Mouse (Mus musculus) layer of hippocampus, adult 9-10 months (tissue): Measurements from ENCODE around the gene Trim63.

ENCODE experiments used
- DNase-seq: peaks from one replicate; pipeline ENCODE4 v3.0.0; 2022; ENCODE audit warnings: low spot score

The Trim63 gene

GRCm38 (mm10) chr4:134342213-134342779, 27.4 kb downstream of the Trim63 start:
- no peak for DNase-seq

- DNase-seq = no peak
Observed at GRCm38 (mm10) chr4:134343071-134344031, 28.4 kb downstream of the Trim63 start, which contains the start of gene Slc30a2. TSS of gene Slc30a2 (plus strand) at chr4:134343181.

DNA sequence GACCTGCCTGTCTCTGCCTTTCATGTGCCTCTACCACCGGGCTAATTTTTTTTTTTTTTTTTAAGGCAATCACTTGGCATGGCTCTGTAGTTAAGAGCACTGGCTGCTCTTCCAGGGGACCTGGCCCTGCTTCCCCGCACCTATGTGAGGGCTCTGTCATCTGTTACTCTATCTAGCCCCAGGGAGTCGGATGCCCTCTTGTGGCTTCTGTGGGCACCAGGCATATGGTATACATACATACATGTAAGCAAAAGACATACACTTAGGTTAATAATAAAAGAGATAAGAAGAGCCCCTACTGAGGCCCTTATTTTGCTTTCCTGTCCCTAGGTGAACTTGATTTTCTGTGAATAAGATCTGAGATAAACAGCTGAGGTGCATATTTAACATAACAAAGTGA, 29.7 kb downstream of the Trim63 start:
- no peak for DNase-seq

DNA sequence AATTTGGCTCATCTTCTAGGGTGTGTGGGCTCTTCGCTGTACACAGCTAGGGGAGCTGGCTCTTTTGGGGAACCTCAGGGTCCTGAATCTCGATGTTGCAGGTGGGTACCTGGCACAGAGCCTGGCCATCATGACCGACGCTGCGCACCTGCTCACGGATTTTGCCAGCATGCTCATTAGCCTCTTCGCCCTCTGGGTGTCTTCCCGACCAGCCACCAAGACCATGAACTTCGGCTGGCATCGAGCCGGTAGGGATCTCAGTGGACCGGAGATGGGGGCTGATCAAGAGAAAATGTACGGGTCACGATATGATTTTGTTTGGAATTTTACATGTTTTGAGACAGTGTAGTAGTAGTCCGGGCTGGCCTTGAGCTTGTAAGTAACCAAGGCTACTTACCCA, 30.9 kb downstream of the Trim63 start:
- no peak for DNase-seq

- DNase-seq = no peak
Observed at GRCm38 (mm10) chr4:134348078-134348477, 33.2 kb downstream of the Trim63 start.

DNA sequence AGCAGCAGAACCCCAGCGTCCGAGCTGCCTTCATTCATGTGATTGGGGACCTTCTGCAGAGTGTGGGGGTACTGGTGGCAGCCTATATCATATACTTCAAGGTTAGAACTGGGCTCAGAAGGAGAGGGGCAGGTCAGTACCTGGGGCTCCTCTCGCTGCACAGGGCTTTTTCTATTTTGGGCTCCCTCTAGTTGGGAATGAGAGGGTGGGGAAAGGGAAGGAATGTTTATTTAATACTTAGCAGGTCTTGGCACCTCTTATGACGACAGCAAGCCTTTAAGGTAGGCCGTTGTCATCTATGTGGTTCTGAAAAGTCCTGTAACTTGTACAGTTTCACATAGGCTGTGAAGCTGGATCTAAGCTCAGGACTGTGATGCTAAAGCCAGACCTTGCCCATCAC, 33.6 kb downstream of the Trim63 start:
- no peak for DNase-seq

DNA sequence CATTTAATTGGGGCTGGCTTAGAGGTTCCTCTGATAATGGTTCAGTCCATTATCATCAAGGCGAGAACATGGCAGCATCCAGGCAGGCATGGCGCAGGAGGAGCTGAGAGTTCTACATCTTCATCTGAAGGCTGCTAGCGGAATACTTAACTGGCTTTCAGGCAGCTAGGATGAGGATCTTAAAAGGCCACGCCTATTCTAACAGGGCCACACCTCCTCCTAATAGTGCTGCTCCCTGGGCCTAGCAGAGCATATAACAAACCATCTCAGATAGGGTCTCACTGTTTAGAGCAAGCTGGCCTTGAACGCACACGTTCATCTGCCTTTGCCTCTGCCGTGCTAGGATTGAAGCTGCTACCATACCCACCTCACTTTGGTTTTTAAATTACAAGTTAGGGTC, 34.9 kb downstream of the Trim63 start:
- no peak for DNase-seq

GRCm38 (mm10) chr4:134350641-134351040, 35.7 kb downstream of the Trim63 start:
- no peak for DNase-seq

GRCm38 (mm10) chr4:134351329-134352260, 36.7 kb downstream of the Trim63 start:
- no peak for DNase-seq

DNA sequence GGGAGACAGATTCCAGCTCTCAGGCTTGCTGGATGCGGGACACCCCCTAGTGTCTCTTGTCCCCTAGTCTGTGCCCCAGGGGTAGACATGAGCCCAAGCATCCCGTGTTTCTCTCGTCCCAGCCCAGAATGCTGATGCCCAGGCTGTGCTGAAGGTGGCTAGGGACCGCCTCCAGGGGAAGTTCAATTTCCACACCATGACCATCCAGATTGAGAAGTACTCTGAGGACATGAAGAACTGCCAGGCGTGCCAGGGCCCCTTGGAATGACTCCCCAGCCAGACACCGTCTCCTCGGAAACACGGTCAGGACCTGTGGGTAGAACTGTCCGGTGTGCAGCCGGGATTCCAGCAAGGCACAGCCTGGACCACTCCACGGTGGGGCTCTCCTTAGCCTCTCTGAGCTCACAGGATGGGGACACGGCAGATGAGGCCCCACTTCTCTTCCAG, 37.4 kb downstream of the Trim63 start:
- no peak for DNase-seq

- DNase-seq = no peak
Observed at GRCm38 (mm10) chr4:134352929-134353328, 38.0 kb downstream of the Trim63 start.

- no peak for DNase-seq
Observed at GRCm38 (mm10) chr4:134353527-134354409, 38.8 kb downstream of the Trim63 start.

DNA sequence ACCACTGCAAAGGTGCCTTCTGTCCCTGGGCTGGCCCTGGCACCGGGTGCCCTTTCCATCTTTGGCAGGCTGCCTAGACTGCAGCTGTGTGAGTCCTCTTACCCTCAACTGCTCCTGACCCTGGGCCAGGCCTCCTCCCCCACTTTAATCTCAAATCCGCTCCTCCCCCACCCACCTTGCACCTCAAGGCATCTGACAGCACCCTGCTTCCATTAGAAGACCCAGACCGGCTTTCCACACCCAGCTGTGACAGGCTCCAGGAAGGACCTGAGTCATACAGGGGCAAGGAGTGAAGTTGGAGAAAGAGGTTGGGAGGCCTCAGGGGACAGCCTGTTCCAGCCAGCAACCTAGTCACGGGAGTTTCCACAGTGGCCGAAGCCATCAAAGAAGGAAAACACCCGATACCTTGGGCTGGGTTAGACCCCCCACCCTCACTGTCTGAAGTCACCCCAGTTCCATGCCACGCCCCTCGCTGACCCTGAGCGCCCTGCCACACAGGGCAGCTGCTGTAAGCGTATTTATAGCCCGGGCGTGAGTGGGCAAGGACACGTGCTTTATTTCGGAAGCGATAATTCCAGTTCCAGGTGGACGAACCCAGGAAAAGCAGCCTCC, 41.0 kb downstream of the Trim63 start:
- DNase-seq = no peak

DNA sequence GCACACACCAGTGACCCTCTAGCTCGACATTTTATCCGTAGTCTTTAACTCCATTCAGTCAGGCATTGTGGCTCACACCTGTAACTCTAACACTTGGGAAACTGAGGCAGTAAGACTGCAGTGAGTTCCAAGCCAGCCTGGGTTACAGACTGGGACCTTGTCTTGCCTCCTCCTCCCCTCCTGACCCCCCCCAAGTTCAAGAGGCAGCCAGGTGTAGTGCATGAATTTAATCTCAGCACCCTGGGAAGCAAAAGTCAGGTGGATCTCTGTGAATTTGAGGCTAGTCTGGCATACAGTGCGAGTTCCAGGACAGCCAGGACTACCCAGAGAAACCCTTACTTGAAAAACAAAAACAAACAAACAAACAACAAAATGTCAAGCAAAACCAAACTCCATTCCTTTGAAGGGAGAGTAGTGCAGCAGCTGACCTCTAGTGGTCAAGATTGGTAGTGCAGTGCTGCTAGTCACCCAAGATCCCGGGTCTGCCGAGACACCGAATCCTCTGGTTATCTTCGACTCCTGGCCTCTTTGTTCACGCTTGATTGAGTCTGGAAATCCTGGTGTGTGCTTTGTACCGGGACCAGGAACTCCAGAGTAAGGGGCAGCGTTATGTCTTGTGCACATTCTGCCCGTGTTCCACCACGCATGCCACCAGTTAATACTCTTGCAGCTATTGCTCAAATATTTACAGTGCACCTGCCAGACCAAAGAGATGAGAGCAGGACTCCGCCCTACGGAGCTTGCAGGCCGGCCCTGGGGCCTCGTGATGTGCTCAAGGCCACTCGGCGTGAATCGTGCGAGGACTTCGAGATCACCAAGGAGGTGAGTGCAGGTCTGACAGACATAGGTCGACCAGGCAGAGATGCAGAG, 41.9 kb downstream of the Trim63 start:
- DNase-seq = peak; percentile 69

GRCm38 (mm10) chr4:134357461-134357771, 42.5 kb downstream of the Trim63 start:
- DNase-seq = no peak

DNA sequence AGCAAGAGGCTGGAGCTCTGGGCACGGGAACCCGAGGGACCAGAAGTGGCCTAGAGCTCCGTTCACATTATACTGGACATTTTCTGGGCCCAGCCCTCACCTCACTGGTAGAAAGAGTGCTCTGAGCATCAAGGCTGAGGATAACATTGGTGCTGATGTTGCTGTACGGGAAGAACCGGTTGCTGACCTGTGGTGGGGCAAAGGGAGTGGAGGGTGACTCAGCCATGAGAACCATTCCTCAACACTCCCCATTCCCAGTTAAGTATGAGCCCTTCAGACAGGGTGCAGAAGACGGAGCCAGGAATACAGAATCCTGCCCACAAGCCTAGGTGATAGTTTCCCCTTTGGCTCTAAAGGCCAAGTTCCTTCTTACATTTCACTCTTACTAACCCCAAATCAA, 44.7 kb downstream of the Trim63 start:
- DNase-seq = no peak

GRCm38 (mm10) chr4:134361215-134361614, 46.3 kb downstream of the Trim63 start:
- no peak for DNase-seq

DNA sequence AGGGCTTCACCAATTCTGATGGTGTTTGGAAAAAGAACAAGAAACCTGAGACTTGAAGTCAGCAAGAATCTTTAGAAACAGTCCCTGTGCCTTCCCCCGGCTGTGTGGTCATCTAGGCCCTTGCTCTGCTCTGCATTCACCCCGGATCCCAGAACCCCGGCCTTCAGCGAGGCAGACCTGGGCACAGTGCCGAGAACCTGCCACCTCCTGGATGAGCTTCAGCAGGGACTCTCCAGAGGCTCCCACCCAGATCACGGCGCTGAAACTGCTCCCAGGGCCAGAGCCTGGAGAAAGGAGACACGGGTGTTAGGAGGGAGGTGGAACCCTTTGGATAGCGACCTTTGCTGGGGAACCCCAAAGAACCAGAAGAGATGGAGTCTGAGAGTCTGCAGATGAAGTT, 47.2 kb downstream of the Trim63 start:
- no peak for DNase-seq

DNA sequence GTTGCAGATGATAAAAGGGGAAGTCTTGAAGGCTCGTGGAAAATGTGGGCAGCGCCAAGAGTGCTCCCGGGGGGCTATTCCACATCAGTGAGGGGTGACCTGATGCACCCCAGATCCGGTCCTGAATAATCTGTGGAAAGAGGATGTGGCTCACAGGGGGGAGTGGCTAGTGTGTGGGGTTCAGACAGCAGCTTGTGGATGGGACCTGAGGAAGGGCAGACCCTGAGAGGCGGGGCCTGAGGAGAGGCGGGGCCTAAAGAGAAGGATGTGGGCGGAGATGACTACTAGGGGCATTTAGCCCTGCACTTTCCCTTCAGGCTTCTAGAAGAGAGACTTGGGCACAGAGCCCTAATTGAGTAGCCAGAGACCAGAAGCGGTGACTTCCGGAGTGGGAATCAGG, 47.7 kb downstream of the Trim63 start:
- DNase-seq = no peak

DNA sequence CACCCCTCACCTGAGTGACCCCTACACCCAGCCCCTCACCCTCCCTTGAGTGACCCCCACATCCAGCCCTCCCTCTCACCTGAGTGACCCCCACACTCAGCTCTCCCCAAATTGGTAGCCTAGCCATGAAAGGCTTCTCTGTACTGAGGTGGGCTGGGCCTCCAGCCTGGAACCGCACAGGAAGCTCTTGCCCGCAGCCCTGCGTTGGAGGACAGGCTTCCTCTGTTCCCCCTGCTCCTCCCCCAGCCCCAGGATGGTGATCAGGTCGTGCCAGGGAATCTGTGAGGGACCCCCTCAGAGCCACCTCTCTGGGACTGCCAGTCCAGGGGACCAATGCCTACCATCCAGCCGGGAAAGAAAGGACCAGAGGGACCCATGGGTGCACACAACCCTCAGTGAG, 50.4 kb downstream of the Trim63 start:
- no peak for DNase-seq
